Mouse (Mus musculus) hindlimb bud, embryonic 11.5 days (tissue): Measurements from ENCODE around the gene Brd7.

Source experiments
- DNase-seq: peaks from one replicate; pipeline ENCODE4 v3.0.0-alpha.2; 2012; ENCODE audit warnings: low read depth, low spot score; ENCODE audit errors: extremely low spot score

Gene Brd7

DNA sequence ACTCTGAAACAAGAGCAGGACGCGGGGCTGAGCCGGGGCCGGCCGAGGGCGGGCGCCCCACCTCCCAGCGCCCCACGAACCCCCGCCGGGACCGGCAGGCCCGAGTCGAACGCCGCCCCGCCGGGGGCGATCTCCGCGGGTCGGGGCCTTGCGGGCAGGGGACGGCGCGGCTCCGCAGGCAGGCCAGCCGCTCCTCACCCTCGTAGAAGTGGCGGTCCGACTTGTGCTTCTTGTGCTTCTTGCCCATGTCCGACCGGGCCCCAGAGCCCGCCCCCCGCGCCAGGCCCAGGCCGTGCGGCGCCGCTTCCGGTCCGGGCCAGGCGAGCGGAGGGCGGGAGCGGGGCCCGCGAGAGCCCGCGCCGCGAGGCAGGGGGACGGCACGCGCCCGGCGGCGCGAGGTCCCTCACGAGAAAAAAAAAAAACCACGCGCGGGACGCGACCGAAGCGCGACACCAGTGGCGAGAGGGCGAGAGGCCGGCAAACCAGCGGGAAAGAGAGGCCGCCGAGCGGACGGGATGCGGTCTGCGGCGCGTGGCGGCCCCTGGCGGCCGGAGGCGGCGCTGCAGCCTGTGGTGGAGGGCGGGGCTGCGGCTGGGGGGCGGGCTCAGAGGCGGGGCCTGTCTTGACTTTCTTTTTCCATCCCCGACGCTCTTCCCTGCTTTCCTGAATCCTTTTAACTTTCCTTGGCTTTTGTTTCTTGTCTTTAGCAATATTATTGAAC is at the start of gene Brd7:
TSS of gene Brd7 (minus strand) at position 487 of the 721 bp plus-strand sequence.
- no peak for DNase-seq

GRCm38 (mm10) chr8:88411461-88411860 is 49.5 kb upstream of the Brd7 start:
- peak; percentile 49 for DNase-seq

- no peak for DNase-seq
These were observed 47.5 kb upstream of the Brd7 start for GRCm38 (mm10) chr8:88409401-88409940.

DNA sequence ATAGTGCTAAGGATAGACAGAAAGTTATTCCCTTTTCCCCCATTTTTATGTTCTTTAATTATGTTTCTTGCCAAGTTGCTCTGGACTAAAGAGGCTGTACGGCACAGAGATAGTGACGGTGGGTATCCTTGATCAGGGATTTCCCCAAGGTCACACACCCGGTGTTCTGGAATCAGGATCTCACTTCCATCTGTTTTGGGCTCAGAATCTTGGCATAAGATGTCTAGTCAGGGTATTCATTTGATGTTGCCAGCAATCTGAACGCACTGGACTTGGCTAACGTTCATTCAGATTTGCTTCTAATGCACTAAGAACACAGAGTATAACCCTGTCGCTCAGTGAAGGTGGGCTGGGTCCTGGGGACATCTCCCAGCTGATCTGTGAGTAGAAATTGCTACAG is 45.7 kb upstream of the Brd7 start:
- DNase-seq: no peak

- no peak for DNase-seq
These were observed 36.1 kb upstream of the Brd7 start for GRCm38 (mm10) chr8:88398060-88398459.

- no peak for DNase-seq
These were observed 31.3 kb upstream of the Brd7 start for GRCm38 (mm10) chr8:88393298-88393697.

GRCm38 (mm10) chr8:88390749-88391148 is 28.8 kb upstream of the Brd7 start:
- no peak for DNase-seq

DNA sequence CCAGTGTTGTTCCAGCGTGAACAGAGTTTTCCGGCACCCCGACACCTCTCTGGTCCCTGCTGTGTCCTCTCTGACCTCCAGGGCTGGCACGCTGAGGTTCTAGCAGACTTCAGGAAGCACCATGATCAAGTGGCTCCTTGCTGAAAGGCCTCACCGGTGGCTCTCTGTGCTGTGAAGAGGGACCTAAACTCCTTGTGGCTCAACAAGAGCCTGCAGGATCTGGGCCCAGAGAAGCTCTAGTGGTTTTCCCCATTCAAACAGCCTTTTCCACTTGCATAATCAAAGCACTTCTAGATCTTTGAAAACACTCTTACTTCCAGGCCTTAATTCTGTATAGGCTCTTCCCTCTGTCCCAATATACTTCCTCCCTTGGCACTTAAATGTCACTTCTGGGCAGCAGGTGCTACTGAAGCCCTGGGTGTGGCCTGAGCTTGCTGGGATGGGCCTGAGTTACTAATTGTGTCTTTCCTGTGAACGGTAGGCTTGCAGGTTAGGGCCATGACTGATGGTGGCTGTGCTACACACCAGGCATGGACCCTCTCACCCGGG is 26.8 kb upstream of the Brd7 start:
- DNase-seq: no peak

GRCm38 (mm10) chr8:88387874-88388273 is 25.9 kb upstream of the Brd7 start:
- DNase-seq: no peak

GRCm38 (mm10) chr8:88383164-88383556 is 21.2 kb upstream of the Brd7 start:
- no peak for DNase-seq

DNA sequence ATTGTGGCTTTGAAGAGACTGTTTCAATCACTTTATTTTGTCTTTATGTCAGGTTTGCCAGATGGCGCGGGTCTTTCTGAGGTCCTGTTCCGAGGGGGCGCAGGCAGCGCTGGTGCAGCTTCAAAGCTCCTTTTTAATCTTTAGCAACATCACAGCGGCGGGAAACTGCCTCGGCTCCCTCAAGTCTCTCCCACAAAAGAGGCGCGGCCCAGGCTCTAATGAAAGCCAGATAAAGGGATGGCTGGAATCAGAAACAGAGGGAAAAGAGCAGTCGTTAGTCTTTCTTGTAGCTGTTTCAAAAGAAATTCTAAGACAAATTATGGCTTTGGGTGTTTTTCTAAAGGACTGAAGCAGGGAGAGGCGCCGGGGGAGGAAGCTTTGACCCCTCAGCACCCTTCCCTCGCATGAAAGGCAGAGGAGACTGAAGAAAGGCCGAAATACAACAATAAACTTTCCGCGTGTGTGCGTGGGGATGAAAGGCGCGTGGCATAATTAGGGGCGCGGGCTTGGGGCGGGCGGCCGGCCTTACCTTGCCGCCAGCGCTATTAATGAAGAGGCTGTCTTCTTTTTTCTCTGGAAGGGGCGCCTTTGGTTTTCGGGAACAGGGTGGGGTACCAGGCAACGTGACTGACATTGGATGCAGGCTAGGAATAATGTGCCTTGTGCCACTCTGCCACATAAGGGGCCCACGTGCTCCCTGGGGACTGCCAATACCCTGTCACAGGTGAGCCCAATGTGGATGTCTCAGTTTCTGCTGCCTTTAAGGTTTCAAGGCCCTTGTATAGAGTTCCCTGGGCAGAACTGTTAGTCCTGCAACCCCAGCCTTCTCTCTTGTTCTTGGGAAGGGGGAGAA is 20.5 kb upstream of the Brd7 start:
- no peak for DNase-seq

GRCm38 (mm10) chr8:88380497-88380896 is 18.5 kb upstream of the Brd7 start:
- DNase-seq: no peak

GRCm38 (mm10) chr8:88376836-88377582 is 15.0 kb upstream of the Brd7 start:
- DNase-seq: no peak

- no peak for DNase-seq
These were observed 9.5 kb upstream of the Brd7 start for GRCm38 (mm10) chr8:88371522-88371921.

- no peak for DNase-seq
These were observed 7.8 kb upstream of the Brd7 start for GRCm38 (mm10) chr8:88369805-88370204.

- DNase-seq: no peak
These were observed 7.2 kb upstream of the Brd7 start for GRCm38 (mm10) chr8:88369221-88369620.

DNA sequence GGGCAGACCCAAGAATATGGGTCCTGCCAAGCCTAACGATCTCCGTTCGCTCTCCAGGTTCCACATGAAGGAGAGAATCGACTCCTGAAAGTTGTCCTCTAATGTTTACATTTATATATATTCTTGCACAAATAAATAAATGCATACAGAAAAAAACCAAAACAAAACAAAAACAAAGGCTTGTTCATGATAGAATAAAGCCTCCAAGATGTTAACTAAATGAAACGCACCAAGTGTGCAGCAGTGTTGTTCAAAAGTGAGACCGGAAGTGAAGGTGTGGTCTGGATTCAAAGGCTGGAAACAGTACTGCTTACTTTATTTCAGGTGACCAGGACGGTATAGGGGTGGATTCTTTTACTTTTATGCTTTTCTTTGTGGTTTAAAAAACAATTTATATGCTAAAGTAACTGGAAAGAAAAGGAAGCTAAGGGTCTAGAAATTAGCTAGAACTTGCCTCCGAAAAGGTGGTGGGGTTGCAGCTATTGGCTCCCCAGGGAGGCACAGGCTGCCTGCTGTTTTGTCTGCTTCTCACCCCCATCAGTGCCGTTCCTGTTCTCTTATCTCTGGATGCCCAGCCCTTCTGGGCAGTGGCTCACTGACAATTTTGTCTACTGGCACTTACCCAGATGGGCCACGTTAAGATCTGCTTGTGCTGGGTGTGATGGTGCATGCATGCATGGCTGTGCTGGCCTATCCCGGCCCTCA is 604 bp upstream of the Brd7 start:
- no peak for DNase-seq

DNA sequence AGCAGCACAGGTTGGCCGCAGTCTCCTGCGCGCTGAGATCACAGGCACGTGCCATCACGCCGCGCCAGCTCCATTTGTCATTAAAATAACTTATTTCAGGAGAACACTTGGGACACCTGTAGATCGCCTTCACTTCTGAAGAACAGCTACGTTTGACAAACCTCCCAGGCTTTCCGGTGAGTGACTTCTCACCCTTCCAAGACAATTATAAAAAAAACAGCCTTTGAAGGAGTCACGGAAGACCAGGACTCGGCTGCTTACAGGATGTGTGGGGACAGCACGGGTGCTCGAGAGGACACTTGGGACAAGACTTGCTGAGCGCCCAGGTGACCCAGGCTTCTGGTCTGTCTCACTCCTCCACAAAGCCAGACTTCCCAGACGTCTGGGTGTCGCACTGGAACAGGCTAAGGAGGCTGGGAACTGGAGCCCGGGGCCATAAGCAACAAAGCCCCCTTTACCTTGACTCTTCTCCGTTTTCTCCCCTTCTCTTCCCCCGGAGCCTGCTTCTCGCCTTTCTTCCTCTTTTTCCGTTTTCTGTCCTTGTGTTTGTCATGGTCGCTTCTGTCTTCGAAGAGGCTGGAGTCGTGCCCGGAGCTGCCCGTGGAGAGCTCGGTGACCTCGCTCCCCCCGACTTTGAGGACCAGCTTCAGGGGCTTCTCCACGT is 818 bp downstream of the Brd7 start:
- DNase-seq: no peak

GRCm38 (mm10) chr8:88359959-88360358 is 2.0 kb downstream of the Brd7 start:
- no peak for DNase-seq

DNA sequence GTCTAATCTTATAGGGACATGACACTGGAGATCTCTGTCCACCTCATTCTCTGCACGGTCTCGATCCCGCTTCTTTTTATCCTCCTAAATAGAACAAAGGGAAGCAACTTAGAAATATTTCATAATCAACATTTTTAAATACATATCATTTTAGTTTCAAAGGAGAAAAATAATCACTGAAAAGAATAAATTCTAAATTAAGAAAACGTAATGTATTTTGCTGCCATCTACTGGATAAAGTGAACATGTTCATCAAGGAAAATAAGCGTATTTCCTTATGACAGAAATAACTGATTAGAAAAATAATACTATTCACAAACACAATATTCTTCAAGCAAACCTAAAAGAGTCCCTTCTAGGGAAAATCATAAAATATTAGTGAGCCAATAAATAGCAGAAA is 4.0 kb downstream of the Brd7 start:
- DNase-seq: no peak
